Mouse (Mus musculus): ENCODE results near the gene Csmd2. TPM values are rescaled to one million over a fixed set of nuclear protein-coding genes. Genes with fewer than 3 reads are reported as not detected.

The Csmd2 gene
- polyA plus RNA-seq, 1 experiment from 2014 or later = 0.16 TPM

DNA sequence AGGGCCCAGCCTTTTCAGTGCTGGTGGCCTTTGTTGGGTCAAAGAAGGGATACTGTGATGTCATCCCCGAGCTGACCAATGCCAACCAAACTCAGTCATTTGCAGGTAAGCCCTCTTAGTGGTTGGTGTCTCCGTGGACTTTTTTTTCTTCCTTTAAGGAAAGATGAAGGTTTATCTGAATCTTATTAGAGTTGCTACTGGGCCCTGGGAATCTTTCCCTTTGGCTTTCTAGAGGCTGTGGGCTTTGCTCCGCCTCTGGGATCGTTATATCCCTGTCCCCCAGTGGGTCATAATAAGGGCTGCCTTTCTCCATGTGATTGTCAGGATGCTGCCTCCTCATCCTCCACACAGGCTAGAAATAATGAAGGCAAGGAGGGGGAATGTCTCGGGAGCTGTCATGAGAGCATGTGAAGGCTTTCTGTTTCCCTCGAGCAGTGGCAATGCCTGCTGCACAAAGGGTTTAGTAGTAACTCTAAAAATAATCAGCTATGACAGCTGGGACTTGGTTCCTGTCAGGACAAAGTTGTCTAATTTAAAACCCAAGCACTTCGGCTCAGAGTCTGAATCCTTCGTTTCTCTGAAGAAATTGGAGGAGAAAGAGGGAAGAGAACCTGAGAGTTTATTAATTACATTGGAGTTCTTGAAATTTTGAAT lies 273.4 kb downstream of the Csmd2 start, which contains the start of gene Hmgb4:
Gene Hmgb4, minus strand, starts transcription at position 51 of the 654 bp plus-strand sequence.
- whole genome bisulfite sequencing = 62% methylated on average over 8 of the region's 8 CpGs
- Histone ChIP-seq H3K9ac (ENCODE audit: low read length) (no peak within 1 kb of the TSS), H3K4me2 (replicated peaks; ENCODE audit: low read depth) (no peak within 1 kb of the TSS), H3K27me3 (ENCODE audit: control insufficient read depth, insufficient read depth, low read length) (no peaks in the 10 kb centered on the region), H3K4me1 (replicated peaks; ENCODE audit: control insufficient read depth, insufficient read depth) (no peaks in the 10 kb centered on the region), H3K36me3 (ENCODE audit: control insufficient read depth, insufficient read depth, low read length) (no peaks in the 10 kb centered on the region), H3K4me3 (ENCODE audit: low read depth, low read length) (no peak within 1 kb of the TSS), H3K27ac (replicated peaks) (no peak within 1 kb of the TSS), H3K9me3 (ENCODE audit: control insufficient read depth, low read length) (no peaks in the 10 kb centered on the region)
- ATAC-seq (ENCODE audit: low FRiP score, low TSS enrichment) (no peak), DNase-seq (ENCODE audit: low spot score) (no peak)
- TF ChIP-seq CTCF (IDR thresholded peaks at IDR 0.05; ENCODE audit: low read depth) (no peak), EP300 (optimal IDR thresholded peaks at IDR 0.05) (no peak)

DNA sequence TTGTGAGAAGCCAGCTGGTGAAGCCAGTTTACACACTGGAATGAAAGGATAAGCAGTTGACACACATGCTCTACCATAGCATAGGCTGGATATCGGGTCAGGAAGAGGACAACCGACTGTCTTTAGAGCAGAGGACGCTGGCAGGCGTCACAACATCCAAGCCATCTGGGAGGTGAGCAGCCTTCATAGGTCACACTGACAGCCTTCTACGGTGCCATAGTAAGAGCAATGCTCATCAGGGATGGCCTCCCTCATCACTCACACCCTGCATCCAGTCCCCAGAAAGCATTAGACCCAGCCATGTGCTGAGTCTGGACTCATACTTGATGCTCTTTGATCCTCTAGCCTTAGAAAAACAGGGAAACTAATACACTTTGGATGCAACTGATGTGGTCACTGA lies 276.8 kb downstream of the Csmd2 start:
- DNase-seq (ENCODE audit: low spot score) (no peak), ATAC-seq (ENCODE audit: low FRiP score, low TSS enrichment) (no peak; the same call in 1 of the 2 replicates)

DNA sequence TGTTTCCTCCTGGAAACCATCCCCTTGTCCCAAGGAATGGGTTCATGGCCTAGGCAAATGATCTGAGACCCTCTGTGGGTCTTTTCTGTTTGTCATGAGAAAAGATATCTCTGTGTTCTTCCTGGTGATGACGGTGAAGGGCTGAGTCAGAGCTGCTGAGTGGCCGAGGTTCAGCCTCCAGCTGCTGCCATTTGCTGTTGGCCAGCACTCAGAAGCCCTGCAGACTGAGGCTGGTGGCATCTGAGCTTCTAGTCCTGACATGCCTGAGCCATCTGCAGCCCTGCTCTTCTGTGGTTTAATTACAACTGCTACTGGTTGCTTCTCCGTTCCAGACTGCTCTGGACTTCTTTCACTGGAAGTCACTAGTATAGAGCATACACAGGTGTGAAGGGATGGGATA lies 277.7 kb downstream of the Csmd2 start:
- no peak overlapping the region for H3K27ac ChIP-seq (replicated peaks)
- DNase-seq (ENCODE audit: low spot score) (no peak), ATAC-seq (ENCODE audit: low FRiP score, low TSS enrichment) (no peak)
- no peaks in the 10 kb centered on the region for H3K27me3 ChIP-seq (ENCODE audit: control insufficient read depth, insufficient read depth, low read length)
- H3K4me2 ChIP-seq (replicated peaks; ENCODE audit: low read depth) = no peak overlapping the region
- WGBS = 62% methylated on average over 3 of the region's 3 CpGs
- TF ChIP-seq EP300 (optimal IDR thresholded peaks at IDR 0.05) (no peak), CTCF (IDR thresholded peaks at IDR 0.05; ENCODE audit: low read depth) (no peak)
- 0 out of 2 replicates have a peak, but pooled peaks cover 2% of the 10 kb centered on the region for H3K4me1 ChIP-seq (replicated peaks; ENCODE audit: control insufficient read depth, insufficient read depth)
- H3K9me3 ChIP-seq (ENCODE audit: control insufficient read depth, low read length) = no peaks in the 10 kb centered on the region
- no peak overlapping the region for H3K4me3 ChIP-seq (ENCODE audit: low read depth, low read length)
- H3K9ac ChIP-seq (ENCODE audit: low read length) = no peak overlapping the region
- H3K36me3 ChIP-seq (ENCODE audit: control insufficient read depth, insufficient read depth, low read length) = no peaks in the 10 kb centered on the region

More for the DNA sequence above, 276.8 kb downstream of the Csmd2 start:
- no peak overlapping the region for H3K4me2 ChIP-seq (replicated peaks; ENCODE audit: low read depth)
- WGBS = 78% methylated on average over 5 of the region's 5 CpGs
- H3K4me3 ChIP-seq (ENCODE audit: low read depth, low read length) = no peak overlapping the region
- no peak overlapping the region for H3K9ac ChIP-seq (ENCODE audit: low read length)
- TF ChIP-seq CTCF (IDR thresholded peaks at IDR 0.05; ENCODE audit: low read depth) (no peak), EP300 (optimal IDR thresholded peaks at IDR 0.05) (no peak)
- no peak overlapping the region for H3K27ac ChIP-seq (replicated peaks)
- H3K27me3 ChIP-seq (ENCODE audit: control insufficient read depth, insufficient read depth, low read length) = no peaks in the 10 kb centered on the region
- H3K9me3 ChIP-seq (ENCODE audit: control insufficient read depth, low read length) = no peaks in the 10 kb centered on the region
- H3K36me3 ChIP-seq (ENCODE audit: control insufficient read depth, insufficient read depth, low read length) = no peaks in the 10 kb centered on the region
- no peaks in the 10 kb centered on the region for H3K4me1 ChIP-seq (replicated peaks; ENCODE audit: control insufficient read depth, insufficient read depth)

DNA sequence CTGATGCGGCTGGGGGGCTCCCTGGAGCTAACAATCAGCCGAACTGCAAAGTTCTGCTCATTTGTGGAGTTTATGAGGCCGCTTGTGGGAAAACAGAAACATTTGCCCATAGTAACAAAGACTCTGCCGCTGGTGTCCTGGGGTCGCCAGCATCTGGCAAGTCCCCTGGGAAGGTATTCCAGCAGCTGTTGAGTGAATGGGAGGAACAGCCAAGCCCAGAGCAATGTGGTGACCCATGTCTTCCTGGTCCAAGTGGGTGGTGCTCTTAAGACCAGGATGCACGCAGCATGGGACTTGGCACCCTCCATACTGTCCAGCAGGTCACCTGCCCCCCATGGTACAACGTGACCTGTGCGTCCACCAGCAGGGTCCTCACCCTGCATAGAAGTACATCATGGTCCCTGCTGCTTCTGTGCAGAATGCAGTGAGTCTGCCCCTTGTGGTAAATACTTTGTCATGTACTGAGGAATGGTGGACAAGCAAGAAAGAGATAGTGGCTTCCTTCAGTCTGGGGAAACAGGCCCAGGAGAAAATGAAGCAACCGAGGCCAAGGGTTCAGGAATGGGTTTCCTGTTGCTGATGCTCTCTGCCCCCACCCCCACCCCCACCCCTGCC lies 281.7 kb downstream of the Csmd2 start:
- no peak for ATAC-seq (ENCODE audit: low FRiP score, low TSS enrichment)
- Histone ChIP-seq H3K36me3 (ENCODE audit: control insufficient read depth, insufficient read depth, low read length) (no peaks in the 10 kb centered on the region), H3K4me1 (replicated peaks; ENCODE audit: control insufficient read depth, insufficient read depth) (0 out of 2 replicates have a peak, but pooled peaks cover 2% of the 10 kb centered on the region), H3K4me2 (replicated peaks; ENCODE audit: low read depth) (no peak overlapping the region), H3K9ac (ENCODE audit: low read length) (no peak overlapping the region), H3K27me3 (ENCODE audit: control insufficient read depth, insufficient read depth, low read length) (no peaks in the 10 kb centered on the region), H3K9me3 (ENCODE audit: control insufficient read depth, low read length) (no peaks in the 10 kb centered on the region), H3K4me3 (ENCODE audit: low read depth, low read length) (no peak overlapping the region), H3K27ac (replicated peaks) (no peak overlapping the region)
- no peak for DNase-seq (ENCODE audit: low spot score)
- TF ChIP-seq EP300 (optimal IDR thresholded peaks at IDR 0.05) = no peak
- TF ChIP-seq CTCF (IDR thresholded peaks at IDR 0.05; ENCODE audit: low read depth) = peak; percentile 51
- WGBS = 75% methylated on average over 9 of the region's 9 CpGs

DNA sequence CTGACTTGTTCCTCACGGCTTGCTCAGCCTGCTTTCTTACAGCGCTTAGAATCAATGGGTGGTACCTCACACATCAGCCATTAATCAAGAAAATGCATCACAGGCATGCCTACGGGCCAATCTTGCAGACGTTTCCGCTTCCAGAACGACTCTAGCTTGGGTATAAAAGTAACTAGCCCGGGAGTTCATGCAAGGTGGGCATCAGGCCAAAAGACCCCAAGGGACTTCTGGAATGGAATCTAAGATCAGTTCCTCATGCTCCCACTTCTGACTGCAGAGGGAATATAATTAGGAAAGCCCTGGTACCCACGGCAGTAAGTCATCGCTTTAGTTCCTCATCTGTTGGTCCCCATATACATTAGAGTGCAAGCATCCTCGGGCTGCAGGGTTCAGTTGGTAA lies 282.5 kb downstream of the Csmd2 start:
- 47% methylated on average over 10 of the region's 10 CpGs for WGBS
- TF ChIP-seq CTCF (IDR thresholded peaks at IDR 0.05; ENCODE audit: low read depth) = no peak
- no peak for TF ChIP-seq EP300 (optimal IDR thresholded peaks at IDR 0.05)
- Histone ChIP-seq H3K9me3 (ENCODE audit: control insufficient read depth, low read length) (no peaks in the 10 kb centered on the region), H3K27ac (replicated peaks) (no peak overlapping the region), H3K9ac (ENCODE audit: low read length) (no peak overlapping the region), H3K4me3 (ENCODE audit: low read depth, low read length) (no peak overlapping the region), H3K4me2 (replicated peaks; ENCODE audit: low read depth) (no peak overlapping the region), H3K27me3 (ENCODE audit: control insufficient read depth, insufficient read depth, low read length) (no peaks in the 10 kb centered on the region), H3K36me3 (ENCODE audit: control insufficient read depth, insufficient read depth, low read length) (no peaks in the 10 kb centered on the region), H3K4me1 (replicated peaks; ENCODE audit: control insufficient read depth, insufficient read depth) (0 out of 2 replicates have a peak, but pooled peaks cover 2% of the 10 kb centered on the region)
- no peak for ATAC-seq (ENCODE audit: low FRiP score, low TSS enrichment)
- no peak for DNase-seq (ENCODE audit: low spot score)

DNA sequence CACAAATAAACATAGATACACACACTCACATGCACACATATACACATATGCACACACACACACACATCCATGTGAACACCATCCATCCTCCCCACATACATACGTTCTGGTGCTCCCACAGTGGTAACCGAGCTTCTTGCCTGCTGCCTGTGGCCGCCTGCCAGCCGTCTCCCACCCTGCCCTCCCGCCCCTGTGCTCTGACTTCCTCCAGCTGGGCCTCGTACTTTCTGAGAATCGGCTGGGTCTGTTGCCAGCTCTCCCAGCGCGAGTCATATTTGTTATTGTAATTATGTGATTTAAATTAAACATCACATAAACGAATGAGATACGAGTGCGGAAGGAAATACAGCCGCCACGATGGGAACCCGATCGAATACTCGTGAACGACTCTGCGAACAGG lies 283.3 kb downstream of the Csmd2 start:
- TF ChIP-seq CTCF (IDR thresholded peaks at IDR 0.05; ENCODE audit: low read depth) (no peak), EP300 (optimal IDR thresholded peaks at IDR 0.05) (no peak)
- H3K4me1 ChIP-seq (replicated peaks; ENCODE audit: control insufficient read depth, insufficient read depth) = 0 out of 2 replicates have a peak, but pooled peaks cover 2% of the 10 kb centered on the region
- ATAC-seq (ENCODE audit: low FRiP score, low TSS enrichment) (peak; percentile 32; the same call in 1 of the 2 replicates), DNase-seq (ENCODE audit: low spot score) (peak; percentile 45)
- H3K27ac ChIP-seq (replicated peaks) = no peak overlapping the region
- no peaks in the 10 kb centered on the region for H3K36me3 ChIP-seq (ENCODE audit: control insufficient read depth, insufficient read depth, low read length)
- WGBS = 39% methylated on average over 19 of the region's 19 CpGs
- no peak overlapping the region for H3K9ac ChIP-seq (ENCODE audit: low read length)
- H3K4me3 ChIP-seq (ENCODE audit: low read depth, low read length) = no peak overlapping the region
- H3K27me3 ChIP-seq (ENCODE audit: control insufficient read depth, insufficient read depth, low read length) = no peaks in the 10 kb centered on the region
- no peaks in the 10 kb centered on the region for H3K9me3 ChIP-seq (ENCODE audit: control insufficient read depth, low read length)
- H3K4me2 ChIP-seq (replicated peaks; ENCODE audit: low read depth) = no peak overlapping the region
